Mouse (Mus musculus) heart, postnatal 10 days (tissue): Measurements from ENCODE around the gene Prx. TPM values are rescaled to one million over a fixed set of nuclear protein-coding genes. Genes with fewer than 3 reads are reported as not detected.

ENCODE experiments used
- DNase-seq, 2 experiments: peaks; one replicate each; pipeline ENCODE4 v3.0.0; 2021
- intact Hi-C: fragments of 180-260 bp; cut with DNase I; formaldehyde crosslinking; loops from one replicate; pipeline ENCODE4 v1.15.1; 2025
- total RNA-seq, 2 experiments: library from RNA; stranded (reverse); gene quantifications; 2 replicates each; pipeline ENCODE4 v1.2.3; 2021

Prx gene
- total RNA-seq, 2 experiments from 2014 or later: 3.1 to 3.6 TPM

DNA sequence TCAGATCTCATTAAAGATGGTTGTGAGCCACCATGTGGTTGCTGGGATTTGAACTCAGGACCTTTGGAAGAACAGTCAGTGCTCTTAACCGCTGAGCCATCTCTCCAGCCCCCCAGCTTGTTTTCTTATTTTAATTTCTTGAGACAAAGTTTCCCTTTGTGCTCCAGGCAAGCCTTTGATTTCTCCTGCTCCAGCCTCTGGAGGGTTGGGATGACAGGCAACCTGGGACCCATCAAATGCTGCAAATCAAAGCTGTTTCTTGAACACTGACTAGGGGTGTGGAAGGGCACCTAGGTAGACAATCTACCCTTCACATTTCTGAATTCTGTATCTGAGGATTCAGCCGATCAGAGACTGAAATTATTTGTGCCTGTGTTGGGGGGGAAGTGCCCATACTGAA, 11.7 kb downstream of the Prx start:
- no peak for DNase-seq
- intact Hi-C loops: no loop called here

- DNase-seq: no peak
- intact Hi-C loops: no loop called here
These were observed 15.8 kb downstream of the Prx start for GRCm38 (mm10) chr7:27514961-27515360.

DNA sequence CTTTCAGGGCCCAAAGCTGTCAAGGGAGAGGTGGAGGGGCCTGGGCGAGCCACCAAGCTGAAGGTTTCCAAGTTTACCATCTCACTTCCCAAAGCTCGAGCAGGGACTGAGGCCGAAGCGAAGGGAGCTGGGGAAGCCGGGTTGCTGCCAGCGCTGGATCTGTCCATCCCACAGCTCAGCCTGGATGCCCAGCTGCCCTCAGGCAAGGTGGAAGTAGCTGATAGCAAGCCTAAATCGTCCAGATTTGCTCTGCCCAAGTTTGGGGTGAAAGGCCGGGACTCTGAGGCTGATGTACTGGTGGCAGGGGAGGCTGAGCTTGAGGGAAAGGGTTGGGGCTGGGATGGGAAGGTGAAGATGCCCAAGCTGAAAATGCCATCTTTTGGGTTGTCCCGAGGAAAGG, 19.2 kb downstream of the Prx start:
- DNase-seq: no peak
- intact Hi-C loops: no loop called here

GRCm38 (mm10) chr7:27520104-27520503, 21.0 kb downstream of the Prx start:
- DNase-seq: no peak
- intact Hi-C loops: no loop called here

DNA sequence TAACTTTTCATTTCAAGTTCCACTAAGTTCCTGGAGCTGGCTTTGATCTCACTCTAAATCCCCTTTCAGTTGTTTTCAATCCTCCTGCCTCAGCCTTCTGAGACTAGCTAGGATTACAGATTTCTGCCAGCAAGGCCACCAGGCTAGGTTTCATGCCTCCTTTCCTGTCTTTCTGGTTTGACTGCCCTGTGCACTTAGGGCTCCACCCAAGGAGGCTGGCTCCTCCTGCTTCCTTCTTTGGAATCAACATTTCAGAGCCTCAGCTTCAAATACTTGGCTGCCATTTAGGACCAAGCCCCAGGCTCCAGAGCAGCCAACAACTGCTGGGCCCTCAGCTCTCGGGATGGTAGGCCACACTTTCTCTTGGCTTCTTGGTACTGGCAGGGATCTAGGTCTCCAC, 21.5 kb downstream of the Prx start:
- intact Hi-C loops: no loop called here
- DNase-seq: no peak

DNA sequence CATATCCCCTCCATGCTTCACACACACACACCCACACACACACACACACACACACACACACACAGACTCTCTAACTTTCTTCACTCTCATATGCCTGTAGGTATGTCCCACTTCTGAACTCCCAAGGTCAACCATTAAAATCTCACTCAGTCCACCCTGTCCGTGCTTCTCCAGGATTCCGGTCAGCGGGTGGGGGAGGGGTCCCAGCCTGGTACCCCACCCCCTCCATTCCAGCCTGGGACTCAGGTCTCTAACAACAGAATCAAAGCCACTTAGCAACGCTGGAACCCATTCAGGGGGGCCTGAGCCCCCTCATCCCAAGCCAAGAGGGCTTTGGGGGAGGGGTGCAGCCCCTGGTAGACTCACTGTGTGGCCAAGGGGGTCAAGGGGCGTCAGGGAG, 23.8 kb downstream of the Prx start, which contains the start of gene Hipk4:
Hipk4 (plus strand) TSS at position 301 of the 400 bp plus-strand sequence.
- intact Hi-C loops: no loop called here
- DNase-seq: no peak

DNA sequence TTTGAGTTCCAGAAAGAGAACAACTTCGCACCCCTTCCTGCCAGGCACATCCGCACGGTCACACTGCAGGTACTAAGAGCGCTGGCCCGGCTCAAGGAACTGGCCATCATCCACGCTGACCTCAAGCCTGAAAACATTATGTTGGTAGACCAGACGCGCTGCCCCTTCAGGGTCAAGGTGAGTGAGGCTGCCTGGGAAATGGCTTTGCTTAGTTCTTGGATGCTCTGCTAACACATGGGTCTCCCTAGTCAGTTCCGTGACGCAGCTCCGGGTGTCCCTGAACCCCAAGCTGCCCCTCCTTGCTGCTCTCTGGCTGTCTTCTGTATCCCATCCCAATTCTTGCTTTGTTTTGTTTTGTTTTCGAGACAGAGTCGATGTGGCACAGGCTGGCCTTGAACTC, 24.7 kb downstream of the Prx start:
- no peak for DNase-seq
- intact Hi-C loops: no loop called here

GRCm38 (mm10) chr7:27526039-27526827, 27.1 kb downstream of the Prx start:
- peak; percentile 77 to 88 for DNase-seq
- intact Hi-C loops: loop anchor here (1.0 to 2.0 kb wide), 3 partner anchors 51 to 189 kb away; partner anchors contain the start of gene Ltbp4

GRCm38 (mm10) chr7:27529070-27529469, 29.9 kb downstream of the Prx start:
- intact Hi-C loops: no loop called here

GRCm38 (mm10) chr7:27530937-27531336, 31.8 kb downstream of the Prx start:
- no peak for DNase-seq
- intact Hi-C loops: no loop called here

More at GRCm38 (mm10) chr7:27529070-27529469, 29.9 kb downstream of the Prx start:
- no peak for DNase-seq

DNA sequence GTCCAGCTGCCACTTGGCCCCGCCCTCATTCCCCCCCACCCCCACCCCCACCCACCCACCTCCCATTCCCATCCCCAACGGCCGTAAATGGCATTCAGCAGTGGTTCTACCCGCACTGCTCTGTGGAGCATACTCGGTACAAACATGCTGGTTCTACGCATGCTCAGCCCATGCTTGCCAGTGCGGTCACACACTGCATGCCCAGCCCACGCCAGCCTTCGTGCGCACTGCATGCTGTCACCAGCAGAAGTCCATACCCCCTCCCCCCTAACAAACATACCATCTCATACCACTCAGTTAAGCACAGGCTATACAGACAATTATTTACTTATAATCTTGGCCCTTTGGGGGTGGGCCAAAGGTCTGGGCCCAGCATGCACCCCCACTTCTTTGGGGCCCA, 32.6 kb downstream of the Prx start:
- intact Hi-C loops: no loop called here
- DNase-seq: no peak

DNA sequence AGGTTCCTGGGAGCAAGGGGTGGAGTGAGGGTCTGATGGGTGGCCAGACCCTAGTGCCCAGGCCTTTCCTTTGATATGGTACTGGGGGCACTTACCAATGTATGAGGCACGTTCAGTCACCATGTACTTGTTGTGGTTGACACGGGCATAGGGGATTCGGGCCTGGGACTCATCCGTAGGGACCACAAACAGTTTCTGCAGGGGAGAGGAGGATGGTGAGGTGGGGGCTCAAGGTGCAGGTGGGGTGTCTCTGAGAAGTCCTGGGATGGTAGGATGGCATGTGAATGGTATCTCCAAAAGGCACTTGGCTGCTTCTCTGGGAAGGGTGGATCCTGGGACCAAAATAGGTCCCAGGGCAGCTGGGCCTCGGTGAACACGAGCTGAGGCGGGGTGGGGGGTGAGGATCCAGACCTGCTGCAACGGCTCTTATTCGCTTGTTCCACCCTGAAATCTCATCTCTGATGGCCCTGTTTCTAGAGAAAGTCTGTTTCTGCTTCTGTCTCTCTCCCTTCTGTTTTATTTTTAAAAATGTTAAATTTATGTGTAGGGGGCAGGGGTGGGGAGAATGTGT, 33.4 kb downstream of the Prx start:
- intact Hi-C loops: no loop called here
- DNase-seq: peak in 1 of 2 experiments; percentile 28

DNA sequence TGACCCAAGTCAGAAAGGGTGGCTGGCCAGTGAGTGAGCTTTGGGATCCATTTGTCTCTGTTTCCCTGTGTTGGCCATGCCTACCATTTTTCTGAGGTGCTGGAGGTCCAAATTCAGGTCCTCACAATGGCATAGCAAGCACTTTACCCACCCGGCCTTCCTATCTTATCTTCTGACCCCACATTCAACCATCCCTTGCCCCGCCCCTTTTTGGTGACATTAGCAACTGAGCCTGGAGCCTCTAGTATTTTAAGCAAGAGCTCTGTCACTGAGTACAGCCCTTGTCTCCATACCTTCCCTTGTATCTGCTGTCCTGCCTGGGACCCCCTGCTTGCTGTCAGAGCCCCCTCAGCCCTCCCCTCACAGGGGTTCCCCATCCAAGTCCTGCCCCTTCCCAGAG, 36.3 kb downstream of the Prx start:
- DNase-seq: no peak
- intact Hi-C loops: no loop called here

DNA sequence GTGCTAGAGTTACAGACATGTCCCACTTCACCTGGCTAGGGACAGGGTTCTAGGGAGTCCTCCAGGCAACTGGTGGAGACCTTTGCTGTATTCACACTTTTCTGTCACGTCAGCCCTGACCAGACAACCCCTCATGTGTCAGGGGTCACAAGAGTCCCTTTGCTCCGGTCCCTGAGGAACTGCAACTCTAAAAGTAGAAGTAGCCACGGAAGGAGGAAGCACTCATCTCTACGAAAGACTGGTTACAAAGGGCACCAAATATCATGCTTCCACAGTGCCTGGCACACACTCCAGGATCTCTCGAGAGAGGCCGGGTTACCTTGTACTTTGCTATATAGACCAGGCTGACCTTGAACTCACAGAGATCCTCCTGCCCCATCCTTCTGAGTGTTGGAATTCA, 37.5 kb downstream of the Prx start:
- no peak for DNase-seq
- intact Hi-C loops: no loop called here

- DNase-seq: no peak
- intact Hi-C loops: no loop called here
These were observed 38.9 kb downstream of the Prx start for GRCm38 (mm10) chr7:27537998-27538397.

- intact Hi-C loops: no loop called here
- no peak for DNase-seq
These were observed 39.7 kb downstream of the Prx start for GRCm38 (mm10) chr7:27538797-27539196.

DNA sequence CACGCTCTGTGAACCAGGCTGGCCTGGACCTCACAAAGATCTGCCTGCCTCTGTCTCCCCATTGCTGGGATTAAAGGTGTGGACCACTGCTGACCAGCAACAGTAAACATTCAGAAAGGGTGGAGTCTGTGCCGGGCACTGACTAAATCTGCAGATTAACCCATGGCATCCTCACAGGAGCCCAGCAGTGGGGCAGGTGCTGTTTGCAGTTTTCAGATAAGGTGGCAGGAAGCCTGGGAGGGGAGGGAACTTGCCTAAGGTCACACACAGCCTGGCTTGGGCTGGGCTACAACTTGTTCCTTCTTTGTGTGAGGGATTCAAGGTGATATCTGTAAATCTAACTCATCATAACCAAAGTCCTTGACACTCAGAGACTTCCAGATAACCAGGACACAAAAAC, 41.4 kb downstream of the Prx start:
- intact Hi-C loops: no loop called here
- DNase-seq: no peak

- no peak for DNase-seq
- intact Hi-C loops: no loop called here
These were observed 41.8 kb downstream of the Prx start for GRCm38 (mm10) chr7:27540935-27541334.

- DNase-seq: no peak
- intact Hi-C loops: no loop called here
These were observed 42.3 kb downstream of the Prx start for GRCm38 (mm10) chr7:27541431-27541830.

GRCm38 (mm10) chr7:27541922-27542321, 42.8 kb downstream of the Prx start:
- intact Hi-C loops: no loop called here
- DNase-seq: no peak

- intact Hi-C loops: no loop called here
- peak; percentile 86 to 89 for DNase-seq
These were observed 43.4 kb downstream of the Prx start for GRCm38 (mm10) chr7:27542392-27543033.

GRCm38 (mm10) chr7:27543065-27543464, 43.9 kb downstream of the Prx start:
- intact Hi-C loops: no loop called here
- DNase-seq: no peak
